Mouse (Mus musculus) cerebellum, postnatal 10 days (tissue): ENCODE data around the gene Lbh.

Source experiments
- DNase-seq, 2 experiments: peaks; one replicate each; pipeline ENCODE4 v3.0.0; 2021; ENCODE audit warnings: mixed read lengths in 2 of 2

Gene Lbh

GRCm38 (mm10) chr17:72914082-72914481 lies 4.0 kb upstream of the Lbh start:
- DNase-seq = no peak

GRCm38 (mm10) chr17:72917241-72918030 lies 669 bp upstream of the Lbh start:
- peak; percentile 85 for DNase-seq

GRCm38 (mm10) chr17:72918571-72919541 lies 751 bp downstream of the Lbh start:
- DNase-seq = peak; percentile 77 to 82

- DNase-seq = no peak
Observed at GRCm38 (mm10) chr17:72919641-72920040, 1.5 kb downstream of the Lbh start.

- DNase-seq = no peak
Observed at GRCm38 (mm10) chr17:72920430-72920829, 2.3 kb downstream of the Lbh start.

GRCm38 (mm10) chr17:72920971-72921370 lies 2.9 kb downstream of the Lbh start:
- no peak for DNase-seq

GRCm38 (mm10) chr17:72922206-72922605 lies 4.1 kb downstream of the Lbh start:
- no peak for DNase-seq

- no peak for DNase-seq
Observed at GRCm38 (mm10) chr17:72923283-72923682, 5.2 kb downstream of the Lbh start.

- DNase-seq = peak in 1 of 2 experiments; percentile 29
Observed at GRCm38 (mm10) chr17:72924295-72924694, 6.2 kb downstream of the Lbh start.

- DNase-seq = no peak
Observed at GRCm38 (mm10) chr17:72925111-72925510, 7.0 kb downstream of the Lbh start.

GRCm38 (mm10) chr17:72925804-72926617 lies 7.9 kb downstream of the Lbh start:
- peak; percentile 68 to 74 for DNase-seq

GRCm38 (mm10) chr17:72926994-72927393 lies 8.9 kb downstream of the Lbh start:
- no peak for DNase-seq

GRCm38 (mm10) chr17:72933116-72933515 lies 15.0 kb downstream of the Lbh start:
- no peak for DNase-seq

GRCm38 (mm10) chr17:72934146-72934545 lies 16.0 kb downstream of the Lbh start:
- DNase-seq = no peak

GRCm38 (mm10) chr17:72934653-72935052 lies 16.5 kb downstream of the Lbh start:
- no peak for DNase-seq

GRCm38 (mm10) chr17:72935921-72936320 lies 17.8 kb downstream of the Lbh start:
- no peak for DNase-seq

GRCm38 (mm10) chr17:72936336-72936735 lies 18.2 kb downstream of the Lbh start:
- DNase-seq = no peak

GRCm38 (mm10) chr17:72937204-72937603 lies 19.1 kb downstream of the Lbh start:
- no peak for DNase-seq

- DNase-seq = peak; percentile 47 to 54
Observed at GRCm38 (mm10) chr17:72938026-72938795, 20.1 kb downstream of the Lbh start.

GRCm38 (mm10) chr17:72938871-72939568 lies 20.9 kb downstream of the Lbh start:
- no peak for DNase-seq

GRCm38 (mm10) chr17:72939569-72939899 lies 21.4 kb downstream of the Lbh start:
- no peak for DNase-seq
